Mouse (Mus musculus): Measurements from ENCODE around the gene Myh14.
A peak's percentile ranks its signal among the peaks of the same experiment; 100 is the strongest.

The Myh14 gene

GRCm38 (mm10) chr7:44669103-44669502 lies 1.5 kb downstream of the Myh14 start:
- DNase-seq (ENCODE audit: low read depth, low spot score): no peak

GRCm38 (mm10) chr7:44667996-44668738 lies 2.5 kb downstream of the Myh14 start:
- no peak for DNase-seq (ENCODE audit: low read depth, low spot score)

- DNase-seq (ENCODE audit: low read depth, low spot score): peak; percentile 34
These were observed 4.2 kb downstream of the Myh14 start for GRCm38 (mm10) chr7:44666462-44666861.

DNA sequence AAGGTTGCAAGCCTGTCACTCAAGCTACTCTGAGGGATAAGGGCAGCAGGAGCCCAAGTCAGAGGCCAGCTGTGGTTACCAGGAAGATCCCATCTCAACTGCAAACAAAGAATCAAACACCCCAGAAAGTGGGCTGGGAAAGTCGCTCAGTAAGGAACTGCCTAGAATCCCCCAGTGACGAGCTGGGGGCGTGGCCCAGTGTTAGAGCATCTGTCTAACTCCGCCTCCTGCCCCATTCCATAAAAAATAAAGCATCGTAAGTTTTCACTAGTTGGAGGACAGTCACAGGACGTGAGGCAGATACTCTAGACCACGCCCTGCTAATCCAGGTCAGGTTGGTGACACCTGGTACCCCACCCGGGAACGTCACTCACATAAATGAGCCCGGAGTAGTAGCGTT lies 5.9 kb downstream of the Myh14 start:
- DNase-seq (ENCODE audit: low read depth, low spot score): no peak

GRCm38 (mm10) chr7:44663546-44663945 lies 7.1 kb downstream of the Myh14 start:
- no peak for DNase-seq (ENCODE audit: low read depth, low spot score)

DNA sequence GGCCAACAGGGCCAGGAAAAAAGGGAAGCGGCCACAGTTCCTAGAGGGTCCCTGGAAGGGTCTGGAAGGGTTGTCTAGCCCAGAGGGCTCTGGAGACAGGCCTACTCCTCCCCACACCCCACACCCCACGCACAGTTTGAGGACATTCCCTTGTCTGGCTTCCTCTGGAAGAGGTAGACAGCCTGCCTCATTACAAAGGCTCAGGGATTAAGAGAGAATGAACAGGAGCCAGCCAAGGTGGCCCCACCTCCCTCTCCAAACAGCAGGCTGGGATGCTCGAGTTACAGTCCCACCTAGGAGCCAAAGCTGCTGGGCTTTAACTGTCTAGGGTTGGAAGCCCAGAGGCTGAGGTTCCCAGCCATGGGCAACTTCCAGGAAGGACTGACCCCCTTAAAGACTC lies 8.1 kb downstream of the Myh14 start:
- no peak for DNase-seq (ENCODE audit: low read depth, low spot score)

GRCm38 (mm10) chr7:44662168-44662567 lies 8.5 kb downstream of the Myh14 start:
- no peak for DNase-seq (ENCODE audit: low read depth, low spot score)

DNA sequence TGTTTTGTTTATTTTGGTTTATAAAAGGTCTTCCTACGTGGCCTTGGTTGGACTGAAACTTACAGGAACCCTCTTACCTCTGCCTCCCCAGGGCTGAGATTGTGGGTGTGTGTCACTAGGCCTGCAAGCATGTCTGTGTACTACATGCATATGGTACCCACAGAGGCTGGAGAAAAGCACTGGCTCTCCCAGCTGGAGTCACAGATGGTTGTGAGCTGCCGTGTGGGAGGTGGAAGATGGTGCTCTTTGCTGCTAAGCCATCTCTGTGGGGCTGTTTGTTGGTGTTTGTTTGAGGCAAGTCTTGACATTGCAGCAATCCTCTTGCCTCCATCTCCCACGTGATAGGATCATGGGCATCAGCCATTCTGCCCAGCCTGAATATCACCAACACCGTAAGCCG lies 9.4 kb downstream of the Myh14 start:
- no peak for DNase-seq (ENCODE audit: low read depth, low spot score)

GRCm38 (mm10) chr7:44655504-44655903 lies 15.1 kb downstream of the Myh14 start:
- peak; percentile 80 for DNase-seq (ENCODE audit: low read depth, low spot score)

DNA sequence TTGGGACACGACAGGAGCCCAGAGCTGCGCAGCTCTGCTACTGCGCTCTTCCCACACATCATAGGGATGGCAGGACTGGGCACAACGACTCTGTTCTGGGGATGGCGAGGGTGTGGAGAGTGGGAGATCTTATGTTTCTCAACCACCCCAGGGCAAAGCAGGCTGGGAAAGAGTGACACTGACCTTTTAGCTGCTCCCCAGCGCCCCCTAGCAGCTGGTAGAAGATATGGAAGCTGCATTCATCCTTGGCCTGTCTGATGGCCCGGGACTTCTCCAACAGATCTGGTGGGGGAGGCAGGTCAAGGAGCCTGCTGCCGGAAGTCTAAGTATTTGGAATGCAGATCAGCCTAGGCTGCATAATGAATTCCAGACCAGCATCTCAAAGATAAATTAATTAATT lies 16.9 kb downstream of the Myh14 start:
- DNase-seq (ENCODE audit: low read depth, low spot score): peak; percentile 68

GRCm38 (mm10) chr7:44651416-44651815 lies 19.2 kb downstream of the Myh14 start:
- no peak for DNase-seq (ENCODE audit: low read depth, low spot score)

DNA sequence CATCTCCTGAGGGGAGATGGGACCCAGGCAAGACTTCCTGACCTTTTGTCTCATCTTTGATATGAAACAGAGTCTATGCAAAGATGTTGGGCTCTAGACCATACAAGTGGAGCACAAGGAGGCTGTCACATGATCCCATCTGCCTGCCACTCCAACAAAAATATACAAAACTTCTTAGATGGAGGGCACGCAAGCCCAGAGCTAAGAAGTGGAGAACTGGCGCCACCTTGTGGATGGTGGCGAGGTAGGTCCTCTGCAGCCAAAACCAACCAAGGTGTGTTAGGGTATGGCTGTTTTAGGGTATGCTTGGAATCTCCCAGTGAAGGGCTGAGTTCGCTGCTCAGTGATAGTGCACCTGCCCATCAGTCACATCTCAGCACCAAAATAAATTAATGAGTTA lies 20.7 kb downstream of the Myh14 start:
- peak; percentile 88 for DNase-seq (ENCODE audit: low read depth, low spot score)

- DNase-seq (ENCODE audit: low read depth, low spot score): peak; percentile 72
These were observed 21.5 kb downstream of the Myh14 start for GRCm38 (mm10) chr7:44649094-44649610.

- no peak for DNase-seq (ENCODE audit: low read depth, low spot score)
These were observed 22.9 kb downstream of the Myh14 start for GRCm38 (mm10) chr7:44647729-44648128.

DNA sequence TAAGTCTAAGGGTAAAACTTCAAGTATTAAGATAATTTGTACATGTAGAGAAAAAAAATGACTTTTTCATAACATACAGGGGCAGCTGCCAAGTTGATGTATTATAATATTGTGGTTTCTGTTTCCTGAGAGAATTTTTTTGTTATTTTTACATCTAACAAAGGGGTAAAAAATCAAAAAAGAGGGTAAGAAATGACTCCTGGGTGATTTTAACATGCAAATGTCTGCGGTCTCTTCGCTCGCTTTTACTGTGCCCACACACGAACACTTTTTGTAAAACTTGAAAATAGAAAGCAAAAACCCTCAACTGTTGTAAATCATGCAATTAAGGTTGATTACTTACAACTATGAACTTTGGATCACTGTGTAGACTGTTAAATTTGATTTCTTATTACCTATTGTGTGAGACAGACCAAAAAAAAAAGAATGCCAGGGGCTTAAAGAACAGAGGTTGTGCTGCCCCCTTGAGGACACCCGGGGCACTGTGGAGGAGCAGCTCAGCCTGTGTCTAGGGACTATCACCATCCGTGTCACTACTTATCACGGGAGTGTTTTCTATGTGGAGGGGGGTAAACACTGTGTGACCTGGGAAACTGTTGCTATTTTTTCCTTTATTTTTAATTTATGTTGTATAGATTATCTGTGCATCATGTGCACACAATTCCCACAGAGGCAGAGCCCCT lies 23.5 kb downstream of the Myh14 start:
- DNase-seq (ENCODE audit: low read depth, low spot score): peak; percentile 88

GRCm38 (mm10) chr7:44645951-44646350 lies 24.7 kb downstream of the Myh14 start:
- no peak for DNase-seq (ENCODE audit: low read depth, low spot score)

GRCm38 (mm10) chr7:44645256-44645655 lies 25.4 kb downstream of the Myh14 start:
- no peak for DNase-seq (ENCODE audit: low read depth, low spot score)

- DNase-seq (ENCODE audit: low read depth, low spot score): peak; percentile 76
These were observed 28.8 kb downstream of the Myh14 start for GRCm38 (mm10) chr7:44641887-44642286.

GRCm38 (mm10) chr7:44640843-44641605 lies 29.6 kb downstream of the Myh14 start:
- DNase-seq (ENCODE audit: low read depth, low spot score): no peak

DNA sequence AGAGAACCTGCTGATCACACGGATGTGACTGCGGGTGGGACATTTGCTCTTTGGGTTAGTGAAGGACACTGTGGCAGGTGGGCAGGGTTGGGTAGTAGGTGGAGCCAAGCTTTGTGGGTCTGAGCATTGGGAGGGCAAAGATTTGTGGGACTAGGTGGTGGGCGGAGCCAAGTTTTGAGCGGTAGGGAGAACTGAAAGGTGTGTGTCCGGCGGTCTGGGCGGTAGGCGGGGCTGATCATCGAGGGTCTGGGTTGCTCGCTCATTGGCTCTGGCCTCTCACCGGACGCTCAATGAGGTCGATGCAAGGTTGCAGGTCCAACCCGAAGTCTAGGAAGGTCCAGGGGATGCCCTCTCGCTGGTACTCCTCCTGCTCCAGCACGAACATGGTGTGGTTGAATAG lies 32.0 kb downstream of the Myh14 start:
- DNase-seq (ENCODE audit: low read depth, low spot score): peak; percentile 19

DNA sequence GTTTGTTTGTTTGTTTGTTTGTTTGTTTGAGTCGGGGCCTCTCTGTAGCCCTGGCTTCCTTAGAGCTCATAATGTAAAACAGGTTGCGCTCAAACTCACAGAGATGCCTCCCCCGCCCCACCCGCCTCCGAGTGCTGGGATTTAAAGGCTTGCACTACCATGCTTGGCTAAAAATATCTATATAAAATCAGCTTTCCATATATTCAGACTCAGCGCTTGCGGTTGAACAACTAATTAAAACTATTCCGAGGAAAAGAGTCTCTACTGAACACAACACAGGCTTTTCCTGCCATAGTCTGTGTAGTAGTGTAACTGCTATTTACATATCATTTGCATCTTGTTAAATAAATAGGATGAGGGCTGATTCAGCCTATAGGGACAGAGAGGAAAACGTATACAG lies 34.0 kb downstream of the Myh14 start:
- no peak for DNase-seq (ENCODE audit: low read depth, low spot score)

DNA sequence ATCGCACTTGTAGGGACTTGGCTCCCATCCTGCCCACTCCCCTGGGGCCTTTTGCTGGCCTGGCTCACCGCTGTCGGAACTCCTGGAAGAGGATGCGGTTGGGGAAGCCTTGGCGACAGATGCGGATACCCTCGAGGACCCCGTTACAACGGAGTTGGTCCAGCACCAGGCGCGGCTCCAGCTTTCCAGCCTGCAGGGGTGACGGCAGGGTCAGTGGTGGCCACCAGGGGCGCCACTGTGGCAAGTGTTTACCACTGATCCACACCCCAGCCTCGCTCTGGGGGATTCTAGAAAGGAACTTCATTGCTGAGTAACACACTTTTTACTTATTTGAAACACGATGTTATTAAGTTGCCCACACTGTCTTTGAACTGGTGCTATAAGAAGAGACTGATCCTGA lies 37.2 kb downstream of the Myh14 start:
- no peak for DNase-seq (ENCODE audit: low read depth, low spot score)
